Mouse (Mus musculus) induced T-regulatory cell, adult 2 months (primary cell): ENCODE measurements around the gene Esrrb.

Source experiments
- DNase-seq: peaks from one replicate; pipeline ENCODE4 v3.0.0-alpha.2; 2012; ENCODE audit warnings: low read depth

The Esrrb gene

DNA sequence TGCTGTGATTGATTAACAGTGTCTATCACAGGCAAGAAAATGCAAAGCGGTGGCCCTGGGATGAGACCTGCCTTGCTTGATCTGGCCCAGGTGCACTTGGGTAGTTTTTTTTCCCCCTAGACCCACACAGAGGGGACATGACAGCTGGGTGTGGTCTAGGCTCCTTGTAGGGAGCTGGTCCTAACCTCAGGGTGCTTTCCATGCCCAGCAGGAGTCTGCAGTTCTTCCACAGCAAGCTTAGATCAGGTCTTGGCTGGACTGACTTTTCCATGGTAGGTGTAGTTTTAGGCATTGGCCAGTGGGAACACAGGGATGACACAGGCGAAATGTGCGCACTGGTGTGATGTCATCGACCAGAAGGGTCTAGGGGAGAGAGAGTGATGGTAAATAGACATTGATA lies 136.2 kb downstream of the Esrrb start:
- DNase-seq: no peak

DNA sequence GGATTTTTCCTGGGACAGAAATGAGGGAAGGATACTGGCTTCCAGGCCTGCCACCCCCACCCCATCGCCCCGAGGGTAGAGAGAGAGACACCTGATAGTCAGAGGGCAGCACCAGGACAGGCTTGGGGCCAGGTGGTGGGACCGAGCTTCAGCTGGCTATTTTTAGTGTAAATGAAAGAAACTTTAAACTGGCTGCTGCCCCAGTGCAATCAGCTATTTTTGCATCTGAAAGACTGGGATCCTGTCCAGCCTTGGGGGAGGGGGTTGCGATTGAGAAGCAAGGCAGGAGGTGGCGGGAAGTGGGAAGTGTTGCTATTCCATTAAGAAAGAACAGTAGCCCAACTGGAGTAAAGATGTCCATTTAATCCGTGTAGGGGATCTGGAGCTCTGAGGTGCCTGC lies 137.8 kb downstream of the Esrrb start:
- DNase-seq: no peak

DNA sequence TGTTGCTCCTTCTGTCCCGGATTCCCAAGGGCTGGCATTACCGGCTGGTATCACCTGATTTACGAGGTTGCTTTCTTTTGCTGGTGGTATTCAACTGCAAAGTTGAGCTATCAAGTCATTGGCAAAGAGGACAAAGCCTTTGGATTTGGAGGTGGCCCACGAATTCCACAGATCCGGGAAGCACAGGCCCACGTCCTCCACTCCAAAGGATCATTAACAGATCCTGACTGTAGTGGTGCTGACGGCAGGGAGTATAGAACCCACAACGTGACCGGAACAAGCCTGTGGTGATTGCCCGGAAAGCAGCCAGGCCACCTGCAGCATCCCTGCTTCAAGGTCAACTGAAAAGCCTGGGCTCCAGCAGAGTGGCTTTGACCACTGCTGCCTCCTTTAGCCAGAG lies 140.8 kb downstream of the Esrrb start:
- no peak for DNase-seq

DNA sequence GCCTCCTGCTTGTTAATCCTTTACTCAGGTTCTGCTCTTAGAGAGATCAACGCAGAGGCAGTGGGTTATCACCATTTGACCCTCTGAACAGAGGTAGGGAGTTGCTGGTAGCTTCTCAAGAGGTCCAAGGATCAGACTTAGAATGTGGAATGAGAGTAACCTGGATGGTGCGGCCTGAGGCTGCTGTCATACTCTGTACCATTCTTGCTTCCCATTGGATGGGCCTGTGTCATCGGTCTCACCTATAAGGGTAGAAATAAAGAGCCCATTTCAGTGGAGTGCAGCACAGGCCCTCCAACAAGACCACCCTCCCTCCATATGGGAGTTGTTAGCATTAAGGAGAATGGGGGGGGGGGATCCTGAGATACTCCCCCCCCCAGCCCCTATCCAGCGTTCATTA lies 143.0 kb downstream of the Esrrb start:
- DNase-seq: no peak

DNA sequence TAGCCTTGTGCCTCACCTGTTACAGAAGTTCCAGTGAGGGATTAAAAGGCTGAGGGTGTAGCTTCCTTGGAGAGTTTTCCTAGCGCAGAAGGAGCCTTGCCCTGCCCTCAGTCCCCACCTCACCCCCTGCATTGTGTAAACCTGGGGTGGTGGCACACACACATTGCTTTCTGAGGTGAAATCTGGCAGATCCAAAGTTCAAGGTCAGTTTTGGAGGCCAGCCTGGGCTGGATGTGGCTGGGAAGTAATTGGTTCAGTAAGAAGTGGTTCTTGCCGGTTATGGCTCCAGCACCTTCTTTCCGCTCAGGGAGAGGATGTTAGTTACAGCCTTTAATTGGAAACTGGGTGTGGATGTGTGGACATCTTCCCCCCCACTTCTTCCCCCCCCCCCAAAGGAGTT lies 143.4 kb downstream of the Esrrb start:
- no peak for DNase-seq

DNA sequence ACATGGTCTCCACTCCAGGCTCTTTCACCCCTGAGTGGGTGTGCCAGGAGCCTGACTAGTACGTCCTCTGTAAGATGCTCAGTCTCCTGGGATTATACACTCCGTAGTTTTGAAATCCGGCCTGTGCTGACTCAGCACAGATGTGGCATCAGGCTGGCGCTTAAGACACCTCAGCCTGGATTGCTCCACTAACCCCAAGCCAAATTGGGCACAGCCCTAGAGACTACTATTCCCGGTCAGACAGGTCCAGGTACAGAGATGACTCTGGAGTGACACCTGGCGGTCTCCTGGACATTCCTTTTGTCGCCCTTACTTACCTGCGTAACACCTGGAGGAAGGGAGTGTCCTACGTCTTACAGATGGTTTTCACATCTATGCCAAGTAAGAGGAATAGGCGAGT lies 146.8 kb downstream of the Esrrb start:
- no peak for DNase-seq

DNA sequence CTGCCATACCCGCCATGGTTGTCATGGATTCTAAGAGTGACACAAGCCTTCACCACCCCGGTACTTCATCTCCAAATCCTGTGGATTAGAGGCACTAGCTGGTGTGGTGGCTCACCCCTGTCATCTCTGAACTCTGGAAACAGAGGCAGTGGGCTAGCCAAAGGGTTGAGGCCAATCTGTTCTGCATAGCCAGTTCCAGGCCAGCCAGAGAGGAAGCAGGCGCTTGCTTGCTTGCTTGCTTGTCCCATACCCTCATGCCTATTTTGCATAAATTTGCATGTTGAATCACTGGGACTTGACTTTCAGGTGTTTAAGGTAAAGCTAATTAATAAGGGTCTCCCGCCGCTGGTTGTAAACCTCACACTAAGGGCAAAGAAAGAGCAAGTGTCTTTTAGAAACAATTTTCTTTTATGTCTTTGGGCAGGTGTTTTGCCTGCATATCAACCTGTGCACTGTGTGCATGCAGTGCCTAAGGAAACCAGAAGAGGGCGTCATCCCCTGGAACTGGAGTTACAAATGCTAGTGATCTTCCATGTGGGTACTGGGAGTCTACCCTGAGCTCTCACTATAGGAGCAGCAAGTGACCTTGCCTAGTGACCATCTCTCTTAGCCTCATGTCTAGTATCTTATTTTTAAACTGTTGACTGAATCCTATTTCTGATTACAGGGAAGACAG lies 147.5 kb downstream of the Esrrb start:
- peak; percentile 9 for DNase-seq

DNA sequence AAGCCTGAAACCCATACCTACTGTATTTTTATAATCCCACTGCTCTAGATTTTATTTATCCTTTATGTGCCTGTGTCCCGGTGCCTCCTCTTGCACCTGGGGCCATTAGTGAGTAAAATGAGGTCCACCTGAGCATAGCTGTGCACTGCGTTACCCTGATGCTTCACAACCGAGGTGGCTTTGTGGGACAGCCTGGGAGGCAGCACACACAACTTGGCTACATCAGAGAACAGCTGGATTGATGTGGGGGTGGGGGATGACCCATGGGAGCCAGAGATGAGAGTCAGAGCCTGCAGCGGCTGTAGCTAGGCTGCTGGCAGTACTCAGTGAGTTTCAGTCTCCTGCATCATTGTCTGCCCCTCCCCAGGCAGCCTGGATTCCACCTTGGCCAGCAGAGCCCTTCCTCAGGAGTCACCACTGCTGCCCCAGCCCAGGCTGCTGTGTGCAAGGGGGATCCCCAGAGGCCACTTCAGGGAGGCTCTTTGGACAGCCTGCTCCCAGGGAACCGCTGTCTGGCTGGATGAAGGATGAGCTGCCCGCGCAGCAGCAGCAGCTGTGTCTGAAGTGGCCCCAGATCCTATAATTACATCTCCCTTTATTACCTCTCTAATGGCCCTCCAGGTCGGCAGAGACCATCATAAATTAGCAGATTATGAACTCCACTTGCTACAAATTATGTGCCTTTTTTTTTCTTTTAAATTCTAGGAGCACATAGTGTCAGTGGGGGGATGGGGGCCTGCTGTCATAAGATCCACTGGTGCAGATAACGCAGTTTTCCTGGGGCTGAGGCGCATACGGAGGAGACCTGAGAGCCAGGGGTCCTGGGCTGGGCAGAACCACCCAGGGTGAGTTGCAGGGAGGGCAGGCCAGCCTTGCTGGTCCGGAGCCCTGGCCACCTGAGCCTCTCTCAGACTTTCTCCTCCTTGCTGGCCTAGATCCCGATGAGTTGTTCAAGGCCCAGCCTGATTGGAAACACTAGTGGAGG lies 148.7 kb downstream of the Esrrb start:
- no peak for DNase-seq

DNA sequence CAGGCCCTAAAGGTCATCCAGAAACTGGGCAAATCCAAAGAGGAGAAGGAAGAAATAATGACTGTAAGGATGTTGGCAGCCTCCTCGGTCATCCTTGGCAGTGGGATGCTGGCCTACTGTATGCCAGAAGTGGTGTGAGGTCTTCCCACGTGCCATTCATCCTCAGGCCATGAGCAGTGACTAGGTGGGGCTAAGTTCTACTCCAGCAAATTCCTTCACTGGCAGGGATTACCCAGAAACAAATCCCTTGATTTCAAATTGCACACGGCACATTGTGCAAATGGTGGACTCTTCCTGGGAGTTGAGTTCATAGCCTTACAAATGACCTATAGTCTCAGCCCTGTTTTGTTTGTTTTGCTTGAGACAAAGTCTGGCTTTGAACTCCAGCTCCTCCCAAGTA lies 151.4 kb downstream of the Esrrb start:
- no peak for DNase-seq

DNA sequence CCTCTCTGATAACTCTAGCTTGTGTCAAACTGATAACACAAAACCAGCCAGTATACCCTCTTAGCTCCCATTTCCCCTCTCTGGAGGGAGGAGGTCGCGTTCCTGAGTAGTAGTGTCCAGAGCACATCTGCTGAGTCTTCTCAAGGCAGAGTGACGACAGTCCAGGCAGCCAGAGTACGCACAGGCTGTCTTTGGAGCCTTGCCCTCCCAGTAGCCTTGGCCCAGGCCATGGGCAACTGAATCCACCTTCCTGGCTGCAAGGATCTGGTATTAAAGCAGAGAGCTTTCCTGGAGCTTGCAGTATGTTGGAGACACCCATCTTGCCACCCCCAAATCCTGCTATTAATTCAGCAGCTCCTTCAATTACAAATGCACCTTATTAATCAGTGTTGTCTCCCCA lies 152.7 kb downstream of the Esrrb start:
- DNase-seq: no peak

DNA sequence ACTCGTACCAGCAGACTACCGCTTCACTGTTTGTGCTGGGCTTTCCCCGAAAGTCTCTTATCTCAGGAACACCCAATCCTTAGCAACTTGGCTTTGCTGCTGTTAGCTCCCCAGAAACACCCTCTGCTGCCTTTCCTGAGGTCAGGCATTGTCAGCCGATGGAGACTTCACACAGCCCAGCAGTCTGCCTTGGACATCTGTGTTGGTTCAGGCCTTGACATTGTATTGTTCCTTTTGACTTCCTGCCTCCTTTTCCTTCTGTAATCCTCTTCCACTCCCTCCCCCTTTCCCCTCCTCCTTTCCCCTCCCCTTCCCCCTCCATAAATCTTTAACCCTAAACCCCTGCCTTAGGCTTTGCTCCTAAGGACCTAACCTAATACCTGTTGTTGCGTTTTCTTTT lies 155.7 kb downstream of the Esrrb start:
- no peak for DNase-seq

DNA sequence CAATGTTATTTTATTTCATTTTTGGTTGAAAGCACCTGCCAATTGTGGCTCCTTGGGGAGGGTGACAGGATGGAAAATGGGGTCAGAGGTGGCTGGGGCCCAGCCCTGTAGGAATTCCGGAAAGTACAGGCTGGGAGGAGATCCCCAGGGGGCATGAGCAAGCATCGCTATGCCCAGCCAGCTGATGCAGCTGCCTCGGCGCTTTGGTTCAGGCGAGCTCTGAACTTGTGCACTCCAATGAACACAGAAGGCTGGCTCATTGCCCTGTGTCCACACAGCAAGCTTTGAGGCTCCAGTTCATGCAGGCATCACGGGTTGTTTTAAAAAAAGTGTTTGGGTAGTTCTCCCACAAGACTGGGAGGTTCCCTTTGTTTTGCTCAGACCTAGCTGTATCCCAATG lies 156.8 kb downstream of the Esrrb start:
- no peak for DNase-seq

DNA sequence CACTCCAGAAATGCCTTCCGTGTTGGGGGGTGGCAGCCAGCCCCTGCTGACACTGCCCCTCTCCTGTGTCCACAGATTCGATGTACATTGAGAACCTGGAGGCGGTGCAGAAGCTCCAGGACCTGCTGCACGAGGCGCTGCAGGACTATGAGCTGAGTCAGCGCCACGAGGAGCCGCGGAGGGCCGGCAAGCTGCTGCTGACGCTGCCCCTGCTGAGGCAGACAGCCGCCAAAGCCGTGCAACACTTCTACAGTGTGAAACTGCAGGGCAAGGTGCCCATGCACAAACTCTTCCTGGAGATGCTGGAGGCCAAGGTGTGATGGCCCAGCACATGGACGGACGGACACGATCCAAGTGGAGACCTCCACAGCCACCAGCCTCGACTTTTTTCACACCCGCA lies 157.8 kb downstream of the Esrrb start:
- no peak for DNase-seq

DNA sequence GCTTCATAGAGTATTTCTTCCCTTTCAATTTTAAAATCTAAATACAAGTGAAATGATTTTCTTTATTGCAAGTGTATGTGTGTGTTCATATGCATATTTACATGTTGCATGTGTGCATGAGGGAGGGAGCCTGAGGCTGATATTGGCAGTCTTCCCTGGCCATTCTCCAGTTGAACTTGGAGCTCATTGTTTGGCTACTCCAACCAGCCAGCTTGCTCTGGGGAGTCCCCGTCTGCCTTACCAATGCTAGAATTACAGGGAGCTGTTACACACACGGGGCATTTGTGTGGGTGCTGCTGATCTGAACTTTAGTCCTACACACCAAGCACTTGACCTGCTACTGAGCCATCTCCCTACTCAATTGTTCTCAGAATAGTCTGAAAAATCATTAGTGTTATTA lies 173.4 kb downstream of the Esrrb start:
- no peak for DNase-seq

DNA sequence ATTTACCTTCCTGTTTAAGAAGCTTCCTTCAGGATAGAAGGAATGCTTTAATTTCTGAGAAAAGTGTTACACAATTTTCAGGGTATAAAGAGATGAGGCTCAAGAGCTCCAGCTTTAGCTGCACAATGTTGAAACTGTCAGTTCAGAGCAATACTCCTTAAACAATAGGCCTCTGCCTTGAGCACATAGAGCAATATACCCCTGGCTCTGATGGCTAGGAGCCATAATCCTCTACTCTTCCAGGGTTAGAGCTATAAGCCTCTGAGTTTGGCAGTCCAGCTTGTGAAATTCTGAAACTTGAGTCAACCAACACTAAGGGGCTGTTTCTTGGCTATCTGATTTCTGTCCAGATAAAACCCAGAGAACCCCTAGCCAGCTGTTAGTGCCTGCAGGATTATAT lies 176.9 kb downstream of the Esrrb start:
- no peak for DNase-seq

DNA sequence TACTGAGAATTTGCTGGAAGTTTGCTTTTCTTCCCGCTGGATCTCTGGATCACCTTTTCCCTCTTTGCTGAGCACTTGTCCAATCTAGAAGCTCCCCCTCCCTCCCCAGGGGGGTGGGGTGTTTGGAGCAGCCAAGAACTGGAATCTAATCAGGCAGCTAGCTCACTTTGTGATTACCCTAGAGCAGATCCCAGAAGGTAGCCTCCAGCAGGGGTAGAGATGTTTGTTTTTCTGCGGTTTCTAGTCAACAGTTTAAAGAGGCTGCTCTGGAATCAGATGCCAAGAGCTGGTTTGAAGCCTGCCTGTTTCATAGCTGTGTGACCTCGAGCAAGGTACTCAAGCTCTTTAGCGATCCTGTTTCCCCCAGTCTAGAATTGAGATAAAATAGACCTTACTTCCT lies 177.8 kb downstream of the Esrrb start:
- DNase-seq: no peak

DNA sequence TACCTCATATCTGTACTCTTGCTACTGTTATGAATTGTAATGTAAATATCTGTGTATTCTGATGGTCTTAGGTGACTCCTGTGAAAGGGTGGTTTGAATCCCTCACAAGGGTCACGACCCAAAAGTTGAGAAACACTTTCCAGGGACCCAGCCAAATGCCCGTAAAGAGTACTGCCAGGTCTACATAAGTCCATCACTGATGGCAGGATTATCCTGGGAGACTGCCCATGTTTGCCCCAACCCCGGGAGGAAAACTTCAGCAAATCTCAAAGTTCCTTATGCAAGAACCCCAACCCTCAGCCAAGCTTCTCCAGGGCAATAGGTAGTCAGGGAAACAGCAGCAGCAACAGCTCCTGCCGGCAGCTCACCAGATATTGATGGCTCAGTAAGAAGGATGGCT lies 178.6 kb downstream of the Esrrb start:
- no peak for DNase-seq

DNA sequence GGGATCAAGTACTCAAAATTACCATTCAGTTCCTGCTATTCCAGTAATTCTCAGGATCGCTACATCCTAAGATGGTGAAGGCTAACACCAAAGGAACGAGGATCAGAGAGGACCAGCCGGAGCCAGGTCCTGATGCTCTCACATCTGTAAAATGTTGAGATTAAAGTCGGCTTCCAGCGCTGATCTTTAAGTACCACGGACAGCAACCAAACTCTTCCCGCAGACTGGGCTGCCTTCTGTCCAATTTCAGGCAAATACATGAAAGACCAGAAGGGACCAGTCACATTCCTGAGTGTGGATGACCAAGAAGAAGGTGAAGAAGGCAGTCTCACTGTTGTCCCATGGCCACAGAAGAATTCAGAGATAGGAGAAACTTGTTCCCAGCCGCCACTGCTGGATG lies 186.9 kb downstream of the Esrrb start:
- DNase-seq: no peak

DNA sequence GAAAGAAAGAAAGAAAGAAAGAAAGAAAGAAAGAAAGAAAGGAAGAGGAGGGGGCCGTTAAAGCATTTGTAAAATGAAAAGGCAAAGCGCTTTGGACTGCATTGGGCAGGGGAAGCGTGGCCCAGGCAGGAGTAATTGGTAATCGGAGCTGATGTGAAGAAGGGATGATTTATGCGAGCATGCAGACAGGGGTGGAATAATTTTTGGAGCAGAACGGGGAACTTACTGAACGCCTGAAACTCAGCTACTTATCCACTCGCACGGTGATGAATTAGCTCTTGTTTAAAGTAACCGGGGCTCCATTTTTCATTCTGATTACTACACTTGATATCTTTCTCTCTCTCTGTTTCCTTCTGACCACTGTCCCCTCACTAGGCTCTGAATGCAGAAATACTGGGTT lies 192.1 kb downstream of the Esrrb start:
- DNase-seq: no peak

DNA sequence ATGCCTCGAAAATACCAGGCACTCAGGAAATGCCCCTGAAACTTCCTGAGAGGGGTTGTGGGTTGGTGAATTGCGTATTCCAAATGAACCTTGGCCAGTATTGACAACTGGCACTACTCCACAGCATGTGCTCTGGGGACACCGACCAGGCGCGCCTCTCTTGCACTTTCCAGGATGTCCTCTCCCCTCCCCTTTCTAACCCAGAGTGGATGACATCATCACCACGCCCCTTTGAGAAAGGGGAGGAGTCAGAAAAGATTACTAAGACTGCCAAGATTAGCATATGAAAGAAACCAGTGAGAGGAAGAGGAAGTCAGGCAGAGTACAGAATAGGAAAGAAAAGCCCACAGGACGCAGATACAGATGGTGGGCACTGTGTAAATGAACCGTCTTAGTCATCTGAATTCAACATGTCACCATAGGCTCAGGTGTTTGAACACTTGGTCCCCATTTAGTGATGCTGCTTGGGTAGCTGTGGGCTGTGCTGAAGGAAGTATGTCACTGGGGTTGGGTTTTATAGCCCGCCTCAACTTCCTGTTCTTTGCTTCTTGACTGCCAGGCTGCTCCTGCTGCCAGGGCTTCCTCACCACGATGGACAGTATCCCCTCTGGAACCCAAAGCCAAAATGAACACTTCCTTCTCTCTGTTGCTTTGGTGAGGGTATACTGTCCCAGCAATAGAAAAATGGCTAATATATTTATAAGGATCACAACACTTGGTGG lies 196.0 kb downstream of the Esrrb start:
- DNase-seq: peak; percentile 44

DNA sequence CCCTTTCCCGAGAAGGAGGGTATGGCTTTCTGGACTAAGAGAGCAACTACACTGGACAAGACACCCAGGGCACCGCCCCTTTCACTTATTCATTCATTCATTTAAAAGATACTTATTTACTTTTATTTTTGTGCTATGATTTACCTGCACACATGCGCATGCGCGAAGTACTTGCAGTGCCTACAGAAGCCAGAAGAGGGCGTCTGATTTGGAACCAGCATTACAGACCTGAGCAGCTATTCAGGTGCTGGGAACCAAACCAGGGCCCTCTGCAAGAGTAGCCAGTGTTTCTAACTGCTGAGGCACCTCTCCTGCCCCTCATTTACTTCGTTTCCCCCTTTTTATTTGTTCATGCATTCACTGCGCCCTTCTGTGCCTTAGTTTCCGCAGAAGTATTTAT lies 198.0 kb downstream of the Esrrb start:
- DNase-seq: peak; percentile 12

DNA sequence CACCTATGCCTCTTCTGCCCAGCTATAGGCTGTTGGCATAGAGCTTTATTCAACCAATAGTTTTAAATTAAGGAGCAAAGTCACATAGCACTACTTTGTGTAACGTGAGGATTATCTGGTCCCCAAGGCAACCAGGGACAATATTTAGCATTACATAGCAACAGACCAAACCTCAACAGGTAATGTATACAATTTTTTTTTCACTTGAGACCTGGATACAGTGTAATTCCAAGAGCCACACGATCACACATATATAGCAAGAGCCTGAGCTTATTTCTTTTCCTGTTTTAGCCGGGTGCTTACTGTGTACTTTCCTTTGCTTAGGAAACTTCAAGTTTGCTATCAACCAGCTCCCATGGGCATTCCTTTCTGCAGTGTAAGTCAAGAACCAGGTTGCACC lies 201.8 kb downstream of the Esrrb start:
- DNase-seq: no peak

DNA sequence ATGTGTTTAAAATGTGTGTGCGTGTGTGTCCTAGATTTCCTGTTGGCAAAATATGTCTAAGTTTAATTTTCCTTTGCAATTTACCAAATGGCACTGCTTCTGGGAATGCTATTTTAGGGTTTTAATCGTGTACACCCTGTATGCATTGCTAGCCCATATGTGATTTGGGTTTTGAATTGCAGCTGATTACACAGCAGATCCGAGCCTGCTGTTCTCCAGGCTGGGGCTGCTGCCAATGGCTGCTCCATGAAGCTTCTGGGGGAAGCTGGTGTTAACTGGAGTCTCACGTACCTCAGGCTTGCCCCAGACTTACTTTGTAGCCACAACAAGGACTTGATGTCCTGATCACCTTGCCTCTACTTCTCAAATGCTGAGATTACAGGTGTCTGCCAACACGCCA lies 205.1 kb downstream of the Esrrb start:
- no peak for DNase-seq
